Mouse (Mus musculus) splenic B cell, adult 2 months (primary cell): ENCODE measurements around the gene Arhgef10l.

Source experiments
- DNase-seq: peaks from one replicate; pipeline ENCODE4 v3.0.0-alpha.2; 2011; ENCODE audit warnings: low read depth, low spot score
- H3K27me3 ChIP-seq: 2 replicates; pipeline ENCODE4 v1.6.1; 2012; ENCODE audit warnings: mild to moderate bottlenecking, low read length, moderate library complexity, mixed read lengths; ENCODE audit not compliant: control insufficient read depth, poor library complexity, insufficient read depth, severe bottlenecking
- H3K36me3 ChIP-seq: 2 replicates; pipeline ENCODE4 v1.6.1; 2012; ENCODE audit warnings: mild to moderate bottlenecking, low read length, moderate library complexity, mixed read lengths; ENCODE audit not compliant: control insufficient read depth, poor library complexity, insufficient read depth, severe bottlenecking

The Arhgef10l gene

DNA sequence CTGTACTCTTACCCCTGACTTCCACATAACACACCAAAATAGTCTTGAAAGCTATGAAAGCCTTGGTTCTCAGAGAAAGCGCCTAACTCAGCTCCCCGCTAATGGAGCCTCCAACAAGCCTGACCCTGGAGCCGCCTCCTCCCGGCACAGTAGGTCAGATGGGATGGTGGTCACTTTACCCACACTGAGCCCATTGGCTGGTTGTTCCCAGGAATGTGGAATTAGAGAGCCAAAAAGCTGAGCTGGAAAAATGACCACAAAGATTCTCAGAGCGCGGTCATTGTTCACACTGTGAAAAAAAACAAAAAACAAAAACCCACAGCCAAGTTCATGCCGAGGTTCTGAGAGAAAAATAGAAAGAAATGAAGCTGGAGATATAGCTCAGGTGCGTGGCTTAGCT is 9.3 kb downstream of the Arhgef10l start:
- no peaks in the 10 kb centered on the region for H3K27me3 ChIP-seq
- DNase-seq = no peak
- no peaks in the 10 kb centered on the region for H3K36me3 ChIP-seq

DNA sequence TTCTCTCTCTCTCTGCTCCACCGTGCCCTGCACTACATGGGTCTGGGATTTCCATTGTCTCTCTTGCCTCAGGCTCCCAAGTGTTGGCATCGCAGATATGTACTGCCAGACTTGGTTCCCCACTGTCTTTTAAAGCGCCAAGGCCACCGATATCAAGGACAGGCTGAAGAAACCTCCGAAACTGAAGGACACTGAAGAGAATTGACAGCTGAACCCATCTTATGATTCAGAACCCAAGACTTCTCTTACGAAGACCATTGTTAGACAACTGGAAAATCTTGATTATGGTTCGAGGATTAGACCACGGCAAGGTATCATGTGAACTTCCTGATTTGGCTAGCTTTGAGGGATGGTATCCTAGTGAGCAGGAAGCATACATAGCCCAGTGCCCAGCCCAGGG is 11.0 kb downstream of the Arhgef10l start:
- Histone ChIP-seq H3K27me3 (no peaks in the 10 kb centered on the region), H3K36me3 (no peaks in the 10 kb centered on the region)
- no peak for DNase-seq

DNA sequence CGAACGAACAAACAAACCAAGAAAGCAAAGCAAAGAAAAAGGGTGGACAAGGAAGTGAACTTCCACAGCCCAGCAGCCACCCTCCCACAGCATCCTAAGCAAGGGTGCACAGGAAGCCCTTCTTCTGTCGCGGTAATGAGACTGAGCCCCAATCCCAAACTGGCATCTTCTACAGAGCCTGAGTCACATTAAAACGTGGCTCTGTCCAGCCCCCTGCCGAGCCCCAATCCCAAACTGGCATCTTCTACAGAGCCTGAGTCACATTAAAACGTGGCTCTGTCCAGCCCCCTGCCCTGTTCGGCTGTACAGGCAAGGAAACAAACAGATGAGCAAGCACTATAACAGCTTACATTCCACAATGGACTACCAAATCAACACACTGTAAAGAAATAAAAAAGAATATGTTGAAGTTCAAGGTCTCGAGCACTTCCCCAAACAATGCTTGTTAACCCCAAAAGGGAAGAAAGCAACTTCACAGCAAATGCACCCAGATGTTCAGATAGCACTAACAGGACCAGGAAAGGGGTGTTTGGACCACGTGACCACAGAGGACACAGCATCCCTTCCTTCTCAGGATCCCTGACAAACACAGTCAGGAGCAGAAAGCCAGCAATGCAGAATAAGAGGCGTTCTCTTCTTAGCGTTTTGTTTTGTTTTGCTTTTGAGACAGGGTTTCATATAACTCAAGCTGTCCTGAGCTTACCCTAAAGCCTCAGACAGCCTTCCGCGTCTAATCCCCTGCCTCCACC is 11.8 kb downstream of the Arhgef10l start:
- no peaks in the 10 kb centered on the region for H3K36me3 ChIP-seq
- DNase-seq = no peak
- H3K27me3 ChIP-seq = no peaks in the 10 kb centered on the region

DNA sequence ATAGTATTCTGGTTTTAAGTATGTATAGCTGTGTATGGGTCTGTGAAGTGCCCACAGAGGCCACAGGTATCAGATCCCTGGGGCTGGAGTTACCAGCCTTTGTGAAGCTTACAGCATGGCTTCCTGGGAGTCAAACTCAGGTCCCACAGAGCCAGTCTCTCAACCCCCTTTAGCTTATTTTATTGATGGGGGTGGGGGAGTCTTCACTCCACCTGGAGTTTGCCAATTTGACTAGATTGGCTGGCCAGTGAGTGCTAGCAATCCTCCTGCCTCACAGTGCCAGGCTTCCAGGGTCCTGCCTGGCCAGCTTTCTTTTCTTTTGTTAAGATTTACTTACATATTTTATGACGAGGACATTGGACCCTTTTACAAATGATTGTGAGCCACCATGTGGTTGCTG is 16.1 kb downstream of the Arhgef10l start:
- no peaks in the 10 kb centered on the region for H3K36me3 ChIP-seq

DNA sequence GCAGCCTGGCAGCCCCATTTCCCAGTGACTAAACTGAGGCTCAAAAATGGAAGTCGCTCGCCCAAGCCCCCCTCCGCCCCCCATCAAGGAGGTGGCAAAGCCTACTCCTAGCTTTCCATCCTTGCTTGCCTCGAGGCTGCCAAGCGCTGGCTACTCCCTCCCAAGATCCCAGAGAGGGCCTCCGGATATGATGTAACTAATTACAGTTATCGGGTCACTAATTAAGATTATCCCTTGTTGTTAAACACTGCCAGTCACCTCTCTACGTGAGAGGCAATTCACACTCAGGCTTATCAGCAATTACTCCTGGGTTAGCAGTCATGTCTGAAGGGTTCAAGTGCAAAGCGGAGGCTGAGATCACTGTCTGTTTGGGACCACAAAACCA is 16.6 kb downstream of the Arhgef10l start:
- no peak for DNase-seq
- H3K27me3 ChIP-seq = peaks cover 2% of the 10 kb centered on the region; the same call in 1 of the 2 replicates
- H3K36me3 ChIP-seq = no peaks in the 10 kb centered on the region

More for the DNA sequence above, 16.1 kb downstream of the Arhgef10l start:
- H3K27me3 ChIP-seq = peaks cover 2% of the 10 kb centered on the region; the same call in 1 of the 2 replicates
- no peak for DNase-seq

DNA sequence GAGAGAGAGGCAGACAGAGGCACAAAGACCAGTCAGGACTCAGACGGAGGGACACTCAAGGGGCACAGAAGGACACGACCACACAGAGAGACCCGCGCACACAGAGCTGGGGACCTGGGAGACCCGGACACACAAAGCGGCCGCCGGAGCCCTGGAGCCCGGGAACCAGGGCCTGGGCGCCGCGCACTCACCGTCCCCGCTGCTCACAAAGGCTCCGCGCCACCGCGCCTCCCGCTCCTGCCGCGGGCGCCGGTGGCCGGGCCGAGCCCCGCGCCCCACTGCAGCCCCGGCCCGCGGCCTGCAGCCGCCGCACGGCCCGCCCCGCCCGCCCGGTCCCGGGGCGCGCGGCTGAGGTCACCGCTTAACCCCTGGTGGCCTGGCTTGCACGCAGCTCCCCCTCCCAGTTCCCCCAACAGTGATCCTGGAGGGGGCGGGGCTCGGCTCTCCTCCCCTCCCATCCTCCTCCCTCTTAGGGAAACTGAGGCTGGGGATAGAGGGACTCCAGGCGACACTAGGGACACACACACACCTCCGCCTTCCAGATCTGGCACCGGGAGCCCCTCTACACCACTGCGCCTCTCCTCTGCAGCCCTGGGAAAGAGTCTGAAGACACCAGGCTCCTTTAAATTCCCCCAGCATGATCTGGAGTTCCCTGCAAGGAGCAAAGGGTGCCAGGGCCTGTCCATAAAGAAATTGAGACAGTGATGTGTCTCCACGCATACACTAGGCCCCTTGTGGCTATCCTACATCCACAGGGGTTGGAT is 17.2 kb downstream of the Arhgef10l start:
- DNase-seq = no peak
- peaks cover 2% of the 10 kb centered on the region; the same call in 1 of the 2 replicates for H3K27me3 ChIP-seq
- H3K36me3 ChIP-seq = no peaks in the 10 kb centered on the region

DNA sequence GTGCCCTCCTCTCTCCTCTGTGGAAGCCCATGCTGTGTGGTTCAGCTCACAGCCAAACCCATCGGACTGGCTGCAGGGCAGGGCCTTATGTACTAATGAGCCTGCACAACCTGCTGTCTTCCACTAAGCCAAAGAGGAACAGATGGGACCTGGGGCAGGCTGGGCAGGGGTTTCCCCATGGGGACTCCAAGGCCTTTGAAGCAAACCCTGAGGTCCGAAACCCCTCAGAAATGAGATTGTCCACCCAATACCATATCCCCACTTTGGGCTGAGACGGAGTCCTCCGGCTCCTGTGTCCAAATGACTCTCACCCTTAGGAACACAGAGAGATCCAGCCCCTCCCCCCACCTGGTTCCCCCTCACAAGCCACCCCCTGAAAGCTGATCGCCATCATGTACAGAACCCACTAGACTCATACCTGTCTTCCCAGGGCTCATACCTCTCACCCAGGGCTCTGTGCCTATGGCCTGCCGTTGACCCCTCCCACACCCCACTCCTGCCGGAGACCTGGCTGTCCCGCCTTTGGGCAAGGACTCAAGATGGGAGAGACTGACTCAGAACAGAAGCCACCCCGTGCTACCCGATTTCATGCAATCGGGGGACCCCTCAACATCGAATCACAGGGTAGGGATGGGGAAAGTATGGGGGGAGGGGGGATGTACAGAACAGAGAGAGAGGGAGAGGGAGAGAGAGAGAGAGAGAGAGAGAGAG is 17.9 kb downstream of the Arhgef10l start:
- no peaks in the 10 kb centered on the region for H3K36me3 ChIP-seq
- H3K27me3 ChIP-seq = peaks cover 2% of the 10 kb centered on the region; the same call in 1 of the 2 replicates
- DNase-seq = no peak

DNA sequence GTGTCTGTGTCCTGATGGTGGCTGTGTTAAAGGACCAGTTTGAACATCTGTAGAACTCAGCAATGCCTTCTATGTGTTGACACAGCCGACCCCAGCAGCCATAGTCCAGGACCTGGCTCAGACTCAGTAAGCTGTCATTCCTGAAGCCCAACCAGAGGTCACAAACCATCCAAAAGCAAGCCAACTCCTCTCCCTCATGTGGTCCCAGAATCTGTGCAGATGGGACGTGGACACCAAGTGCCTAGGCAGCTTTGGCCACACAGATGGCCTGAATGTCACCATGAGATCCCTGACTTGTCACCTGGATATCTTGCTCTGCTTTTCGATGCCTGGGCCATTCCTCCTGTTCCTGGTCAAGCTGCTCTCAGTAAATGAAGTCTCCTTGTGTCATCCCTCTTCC is 20.2 kb downstream of the Arhgef10l start:
- no peak for DNase-seq
- Histone ChIP-seq H3K36me3 (no peaks in the 10 kb centered on the region), H3K27me3 (peaks cover 2% of the 10 kb centered on the region; the same call in 1 of the 2 replicates)

DNA sequence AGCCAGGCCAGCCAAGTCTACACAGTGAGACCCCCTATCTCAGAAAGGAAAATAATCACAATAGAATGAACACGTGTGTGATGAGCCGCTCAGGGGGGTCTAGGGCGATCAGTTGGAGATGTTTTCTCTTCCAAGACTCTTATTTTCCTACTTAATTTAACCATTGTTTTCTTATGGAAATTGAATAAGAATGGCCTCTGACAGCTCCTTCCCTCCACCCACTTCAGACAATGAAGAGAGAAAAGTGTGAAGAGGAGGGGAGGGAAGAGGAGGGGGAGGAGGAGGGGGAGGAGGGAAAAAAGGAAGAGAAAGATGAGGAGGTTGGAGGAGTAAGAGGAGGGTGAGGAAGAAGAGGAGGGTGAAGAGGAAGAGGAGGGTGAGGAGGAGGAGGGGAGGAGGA is 21.1 kb downstream of the Arhgef10l start:
- H3K36me3 ChIP-seq = no peaks in the 10 kb centered on the region
- no peak for DNase-seq
- peaks cover 2% of the 10 kb centered on the region; the same call in 1 of the 2 replicates for H3K27me3 ChIP-seq

DNA sequence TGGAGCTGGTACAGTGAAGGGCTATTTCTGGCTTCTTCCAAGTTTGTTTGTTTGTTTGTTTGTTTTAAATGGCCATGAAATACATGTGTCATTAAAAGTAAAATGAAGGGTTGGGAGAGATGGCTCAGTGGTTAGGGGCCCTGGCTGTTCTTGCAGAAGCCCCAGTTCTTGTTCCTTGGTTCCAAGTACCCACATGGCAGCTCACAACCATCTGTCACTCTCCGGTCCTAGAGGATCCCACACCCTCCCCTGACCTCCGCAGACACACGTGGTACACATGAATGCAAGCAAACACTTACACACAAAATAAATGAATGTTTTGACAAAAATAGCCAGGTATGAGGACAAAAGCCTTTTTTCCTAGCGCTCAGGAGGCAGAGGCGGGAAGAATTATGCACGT is 21.5 kb downstream of the Arhgef10l start:
- peaks cover 2% of the 10 kb centered on the region; the same call in 1 of the 2 replicates for H3K27me3 ChIP-seq
- no peak for DNase-seq

DNA sequence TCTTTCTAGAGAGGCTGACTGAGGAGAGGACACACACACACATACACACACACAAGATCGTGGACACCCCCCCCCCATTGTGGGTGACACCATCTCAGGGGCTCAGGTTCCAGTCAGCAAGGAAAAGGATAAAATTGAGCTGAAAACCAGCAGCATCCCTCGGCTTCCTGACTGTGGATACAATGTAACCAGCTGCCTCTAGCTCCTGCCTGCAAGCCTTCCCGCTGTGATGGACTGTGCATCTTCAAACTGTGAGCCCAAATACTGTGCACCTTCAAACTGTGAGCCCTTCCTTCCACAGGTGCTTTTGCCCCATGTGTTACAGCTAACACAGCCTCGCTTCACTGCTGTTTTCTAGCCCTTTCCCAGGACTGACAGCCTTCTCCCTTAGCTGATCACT is 23.4 kb downstream of the Arhgef10l start:
- Histone ChIP-seq H3K36me3 (no peaks in the 10 kb centered on the region), H3K27me3 (no peaks in the 10 kb centered on the region)
- no peak for DNase-seq

More for the DNA sequence above, 21.5 kb downstream of the Arhgef10l start:
- no peaks in the 10 kb centered on the region for H3K36me3 ChIP-seq

DNA sequence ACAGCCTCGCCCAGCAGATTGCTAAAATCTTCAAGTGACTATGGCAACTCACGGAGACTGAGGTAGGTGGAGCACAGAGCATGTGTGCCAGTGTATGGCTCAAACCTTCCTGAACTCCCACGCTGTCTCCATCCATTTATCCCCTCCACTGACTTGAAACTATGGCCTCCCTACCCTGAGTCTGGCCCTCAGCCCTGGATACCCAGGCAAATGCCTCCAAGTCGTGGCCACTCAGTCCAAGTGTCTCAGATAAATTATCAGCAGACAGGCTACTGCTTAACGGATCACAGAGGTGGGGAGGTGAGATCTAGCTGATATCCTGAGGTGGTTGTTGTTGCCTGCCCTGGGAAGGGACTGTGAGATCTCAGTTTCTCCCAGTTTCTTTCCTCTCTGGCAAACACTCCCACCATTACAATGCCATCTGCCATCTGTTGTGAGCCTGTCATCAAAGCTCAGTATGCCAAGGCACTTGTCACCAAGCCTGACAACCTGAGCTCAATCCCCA is 24.3 kb downstream of the Arhgef10l start:
- no peaks in the 10 kb centered on the region for H3K36me3 ChIP-seq
- DNase-seq = no peak
- H3K27me3 ChIP-seq = no peaks in the 10 kb centered on the region

DNA sequence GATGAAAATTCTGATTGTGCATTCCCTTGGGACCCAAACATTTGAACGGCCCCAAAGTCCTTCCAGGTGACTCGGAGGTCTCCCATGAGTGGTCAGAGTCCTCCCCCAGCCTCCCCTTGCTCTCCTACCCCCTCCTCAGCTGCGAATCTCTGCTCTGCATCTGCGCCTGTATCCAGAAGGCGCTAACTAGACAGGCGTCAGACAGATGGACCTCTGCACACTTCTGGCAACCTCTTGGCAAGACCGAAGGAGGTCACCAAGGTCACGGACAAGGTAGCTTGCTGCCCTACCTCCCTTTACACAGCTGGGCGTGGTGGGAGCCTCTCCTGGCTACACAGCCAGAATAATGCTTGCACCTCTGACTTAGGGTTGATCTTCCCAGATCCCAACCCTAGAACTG is 25.1 kb downstream of the Arhgef10l start:
- DNase-seq = no peak
- Histone ChIP-seq H3K36me3 (no peaks in the 10 kb centered on the region), H3K27me3 (no peaks in the 10 kb centered on the region)

DNA sequence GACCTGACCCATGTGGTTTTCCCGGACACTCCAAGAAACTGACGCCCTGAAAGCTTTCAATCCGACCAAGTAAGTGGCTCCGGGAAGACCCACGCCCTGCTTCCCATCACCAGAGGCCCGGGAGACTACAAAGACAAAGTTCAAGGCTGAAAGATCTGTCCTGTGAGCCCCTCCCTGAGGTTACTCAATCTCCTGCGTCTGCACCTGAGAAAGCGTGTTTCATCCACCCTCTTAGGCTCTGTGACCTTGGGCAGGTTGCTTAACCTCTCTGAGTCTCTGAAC is 25.6 kb downstream of the Arhgef10l start:
- DNase-seq = no peak
- H3K27me3 ChIP-seq = no peaks in the 10 kb centered on the region
- no peaks in the 10 kb centered on the region for H3K36me3 ChIP-seq
